Mouse (Mus musculus) natural killer cell, adult 2 months (primary cell): ENCODE results near the gene Kcnd3.

Experiments used
- DNase-seq, 2 experiments: peaks; one replicate each; pipeline ENCODE4 v3.0.0; 2022; ENCODE audit warnings: low spot score in 2 of 2

The Kcnd3 gene

GRCm38 (mm10) chr3:105655031-105655585, 203.0 kb downstream of the Kcnd3 start:
- no peak for DNase-seq

DNA sequence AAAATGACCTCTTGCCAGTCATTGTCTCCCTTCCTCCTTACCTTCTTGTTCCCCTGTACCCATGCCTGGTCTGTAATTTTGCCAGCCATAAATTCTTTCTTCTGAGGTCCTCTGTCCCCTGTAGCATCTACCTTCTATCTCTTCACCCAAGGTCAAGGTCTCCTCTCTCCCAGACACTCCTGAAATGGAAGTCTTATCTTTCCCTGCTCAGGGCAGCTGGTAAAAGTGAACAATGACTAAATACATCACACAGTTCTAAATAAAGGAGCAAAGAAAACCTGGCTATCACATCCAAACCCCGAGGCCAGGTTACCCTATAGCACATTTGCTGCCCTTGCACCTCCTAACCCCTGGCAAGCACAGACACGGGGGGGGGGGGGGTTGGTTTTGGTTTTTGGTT, 208.4 kb downstream of the Kcnd3 start:
- DNase-seq, result no peak

- no peak for DNase-seq
Measured at GRCm38 (mm10) chr3:105663043-105663442, 210.9 kb downstream of the Kcnd3 start.

- no peak for DNase-seq
Measured at GRCm38 (mm10) chr3:105665105-105665765, 213.1 kb downstream of the Kcnd3 start.

DNA sequence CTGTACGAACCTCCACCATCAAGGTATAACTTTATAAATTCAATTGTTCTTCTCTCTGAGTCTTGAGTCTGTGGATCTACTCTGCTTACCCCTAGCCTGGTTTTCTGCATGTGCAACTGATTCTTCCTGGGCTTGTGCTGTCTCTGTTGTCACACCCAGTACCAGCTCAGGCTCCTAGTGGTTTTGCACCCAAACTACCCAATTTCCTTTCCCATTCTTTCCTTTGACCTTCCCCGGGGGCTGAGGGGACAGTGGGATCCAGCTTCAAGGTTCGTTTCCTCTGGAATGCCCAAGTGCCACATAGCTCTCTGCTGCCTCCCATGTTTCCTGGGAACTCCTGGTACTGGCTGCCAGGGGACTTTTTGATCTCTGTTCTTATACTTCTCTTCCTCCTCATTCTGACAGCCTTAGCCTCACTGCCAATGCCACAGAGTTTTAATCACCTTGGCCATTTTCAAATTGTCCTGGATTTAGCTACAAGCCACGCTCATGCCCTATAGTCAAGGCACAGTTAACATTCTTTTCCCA, 214.9 kb downstream of the Kcnd3 start:
- DNase-seq, result no peak

- DNase-seq, result no peak
Measured at GRCm38 (mm10) chr3:105668161-105668560, 216.0 kb downstream of the Kcnd3 start.

DNA sequence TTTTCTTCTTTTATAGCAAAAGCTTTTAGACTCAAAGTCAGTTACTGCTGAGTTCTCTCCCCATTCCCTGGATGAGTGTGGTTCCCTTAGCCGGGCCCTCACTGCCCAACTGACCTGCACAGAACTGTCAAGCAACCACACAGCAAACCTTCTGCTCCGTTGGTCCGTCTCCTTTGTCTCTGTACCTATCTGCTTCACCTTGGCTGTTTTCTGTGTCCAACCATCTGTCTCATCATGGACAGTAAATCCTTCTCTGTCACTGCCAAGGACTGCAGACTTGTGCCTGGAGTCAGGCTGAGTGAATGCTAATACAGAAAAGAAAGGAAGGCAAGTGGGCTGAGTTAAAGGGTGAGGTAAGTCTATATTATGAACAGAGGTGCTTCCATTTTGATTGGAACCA, 217.6 kb downstream of the Kcnd3 start:
- no peak for DNase-seq

DNA sequence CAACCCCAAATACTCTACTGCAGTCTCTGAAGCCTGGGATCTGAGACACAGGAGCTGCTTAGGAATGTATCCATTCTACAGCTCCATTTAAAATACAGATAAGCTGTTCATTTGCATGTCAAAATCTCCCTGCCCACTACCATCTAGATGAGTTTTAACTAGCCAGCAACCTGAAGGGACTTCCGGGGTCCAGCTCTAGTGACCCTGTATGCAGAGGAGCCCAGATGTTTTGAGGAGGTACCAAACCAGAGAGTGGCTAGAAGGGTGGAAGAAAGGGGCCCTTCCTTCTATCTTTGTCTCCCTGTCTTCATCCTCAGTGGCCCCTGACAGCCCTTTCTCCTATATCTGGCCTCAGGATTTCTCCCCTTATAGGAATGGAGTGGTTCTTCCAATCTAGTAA, 218.7 kb downstream of the Kcnd3 start:
- no peak for DNase-seq

GRCm38 (mm10) chr3:105674595-105675218, 222.6 kb downstream of the Kcnd3 start:
- peak; percentile 65 to 76 for DNase-seq

DNA sequence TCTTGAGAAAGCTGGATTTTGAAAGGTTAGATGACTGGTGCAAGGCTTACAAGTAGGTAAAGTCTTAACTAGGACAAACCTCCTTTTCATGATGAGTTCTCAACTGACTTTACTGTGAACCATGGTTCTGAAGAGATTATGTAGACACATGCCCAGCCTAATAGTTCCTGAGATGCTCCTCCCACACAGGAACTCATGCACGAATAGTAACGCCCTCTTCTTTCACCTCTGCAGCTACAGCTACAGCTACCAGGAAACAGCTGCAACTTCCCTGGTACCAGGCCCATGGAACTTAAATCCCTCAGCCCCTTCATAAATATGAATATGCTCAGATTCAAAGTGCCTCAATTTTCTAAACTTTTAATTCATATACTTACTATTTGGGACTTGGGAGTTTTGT, 223.8 kb downstream of the Kcnd3 start:
- DNase-seq, result no peak

DNA sequence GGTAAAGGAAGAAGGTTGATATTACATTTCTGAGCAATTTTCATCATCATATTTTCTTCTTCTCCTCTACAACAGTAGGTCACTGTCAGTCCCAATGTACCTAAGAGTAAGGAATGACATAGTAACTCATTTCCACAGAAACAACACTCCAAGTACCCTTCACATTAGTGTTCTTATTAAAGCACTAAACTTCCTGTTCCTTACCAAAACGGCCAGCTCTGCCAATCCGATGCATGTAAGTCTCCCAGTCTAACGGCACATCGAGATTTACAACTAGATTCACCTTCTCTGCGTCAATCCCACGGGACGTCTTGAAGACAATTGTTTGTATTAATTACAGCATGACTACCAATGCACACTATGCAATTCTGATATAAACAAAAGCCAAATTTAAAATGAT, 228.2 kb downstream of the Kcnd3 start:
- DNase-seq, result no peak

GRCm38 (mm10) chr3:105686394-105687323, 234.5 kb downstream of the Kcnd3 start:
- DNase-seq, result no peak

GRCm38 (mm10) chr3:105687324-105688060, 235.4 kb downstream of the Kcnd3 start, which contains the start of gene Ddx20:
TSS of gene Ddx20 (minus strand) at chr3:105687574.
- peak; percentile 94 to 95 for DNase-seq

DNA sequence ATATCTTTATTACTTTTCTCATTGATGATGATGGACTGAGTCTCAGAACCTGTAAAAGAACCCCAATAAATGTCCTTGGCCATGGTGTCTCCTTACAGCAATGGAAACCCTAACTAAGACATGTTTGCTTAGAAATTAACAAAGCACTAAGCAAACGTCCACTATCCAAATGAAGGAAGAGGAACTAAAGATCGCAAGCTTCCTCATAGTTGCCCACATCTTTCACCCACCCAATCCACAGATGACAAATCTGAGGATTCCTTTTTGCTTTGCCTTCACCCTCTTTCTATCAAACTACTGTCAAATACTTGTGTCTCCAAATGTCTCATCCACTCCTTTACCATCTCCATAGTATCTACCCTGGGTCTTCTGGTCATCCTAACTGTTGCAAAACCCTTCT, 236.4 kb downstream of the Kcnd3 start:
- no peak for DNase-seq

GRCm38 (mm10) chr3:105693327-105694080, 241.4 kb downstream of the Kcnd3 start:
- no peak for DNase-seq

DNA sequence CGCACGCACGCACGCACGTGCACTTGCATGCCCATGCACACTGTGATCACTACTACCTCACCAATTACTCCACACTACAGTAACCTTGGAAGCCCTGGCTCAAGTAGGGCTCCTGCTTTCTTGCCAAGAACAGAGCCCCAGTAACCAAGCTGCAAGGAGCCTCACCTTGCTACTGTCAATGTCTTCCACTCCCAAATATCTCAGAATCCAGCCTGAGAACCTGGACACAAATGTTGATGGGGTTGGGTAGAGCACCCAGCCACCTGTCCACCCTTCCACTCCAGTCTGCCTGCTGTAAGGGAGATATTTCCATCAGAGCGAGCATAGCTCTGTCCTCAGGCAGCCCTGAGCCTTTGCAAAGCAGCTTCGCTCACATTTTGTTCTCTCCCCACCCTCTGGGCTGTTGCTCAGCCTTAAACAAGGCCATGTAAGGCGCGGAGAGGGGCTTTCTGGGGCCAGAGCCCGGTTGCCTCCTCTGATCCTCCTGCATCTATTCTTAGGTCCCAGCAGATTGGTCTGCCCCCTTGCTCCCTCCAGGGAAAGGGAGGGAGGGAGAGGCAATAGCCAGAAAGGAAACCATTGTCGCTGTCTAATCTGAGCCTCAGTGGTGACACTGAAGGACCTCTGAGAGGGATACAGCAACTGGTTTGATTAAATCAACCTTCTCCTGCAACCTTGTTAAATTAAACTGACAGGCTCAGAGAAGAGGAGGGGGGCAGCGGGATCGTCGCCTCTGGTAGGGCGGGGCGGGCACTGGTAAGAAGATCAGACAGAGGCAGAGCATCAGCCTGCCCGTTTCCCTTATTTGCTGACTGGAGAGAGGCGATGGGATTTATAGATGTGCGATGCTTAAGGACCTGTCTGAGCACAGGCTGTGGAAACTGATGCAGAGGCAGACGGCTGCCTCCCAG, 243.6 kb downstream of the Kcnd3 start:
- DNase-seq, result no peak

- no peak for DNase-seq
Measured at GRCm38 (mm10) chr3:105696387-105697147, 244.4 kb downstream of the Kcnd3 start.

- DNase-seq, result no peak
Measured at GRCm38 (mm10) chr3:105697148-105697441, 245.0 kb downstream of the Kcnd3 start.

DNA sequence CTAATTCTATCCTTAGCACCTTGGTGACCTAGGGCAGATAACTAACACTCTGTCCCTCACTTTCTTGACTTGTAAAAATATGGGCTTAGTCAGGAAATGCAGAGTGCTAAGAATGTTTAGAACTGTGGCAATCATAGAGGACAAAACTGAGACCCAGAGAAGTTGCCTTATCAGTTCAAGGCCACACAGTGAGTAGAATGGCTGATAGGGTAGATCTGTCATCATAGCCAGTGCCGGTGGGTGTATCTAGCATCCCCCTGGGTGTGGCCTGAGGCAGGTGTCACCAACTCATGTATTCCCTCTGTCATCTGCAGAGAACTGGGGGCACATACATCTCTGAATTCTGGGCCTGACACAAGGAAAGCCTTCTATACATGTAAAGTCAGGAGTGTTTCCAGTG, 246.2 kb downstream of the Kcnd3 start:
- no peak for DNase-seq
